Mouse (Mus musculus) testis, adult 2 months (tissue): ENCODE results near the gene Sfxn1.

Source experiments
- CTCF ChIP-seq: fragments of 200-500 bp; IDR thresholded peaks from 2 replicates; pipeline ENCODE4 v1.5.1; 2012; ENCODE audit warnings: low read depth, mild to moderate bottlenecking, inconsistent platforms, low read length, moderate library complexity; ENCODE audit not compliant: control insufficient read depth, insufficient read depth, insufficient replicate concordance
- POLR2A ChIP-seq: fragments of 200-500 bp; IDR thresholded peaks from 2 replicates; pipeline ENCODE4 v1.6.1; 2012; ENCODE audit warnings: low read depth, mild to moderate bottlenecking, inconsistent platforms, low read length, moderate library complexity; ENCODE audit not compliant: control insufficient read depth

DNA sequence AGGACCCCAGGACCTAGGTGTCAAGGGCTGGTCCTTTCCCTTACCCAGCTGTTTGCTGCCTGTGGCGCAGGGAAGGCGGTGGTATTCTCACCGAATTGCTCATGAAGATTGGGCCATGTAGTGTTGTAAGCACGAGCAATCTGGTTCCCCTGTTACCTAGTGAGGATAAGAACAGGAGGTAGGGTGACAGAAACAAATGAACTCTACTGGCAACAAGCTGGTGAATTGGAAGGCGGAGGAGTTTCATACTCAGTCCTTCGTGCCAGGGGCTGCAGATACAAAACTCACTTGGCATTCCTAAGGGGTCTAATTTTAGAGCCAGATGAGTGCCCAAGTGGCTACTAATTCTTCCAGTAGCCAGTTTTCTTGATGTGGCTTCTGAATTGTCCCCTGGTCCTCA is 4.4 kb downstream of the Sfxn1 start:
- no peak for TF ChIP-seq CTCF
- TF ChIP-seq POLR2A, result no peak
